Comparison of ENCODE assay signal across 9 mouse cellular contexts in genomic region chrX:19903962-19904930, GRCm38 (mm10).
DNase-seq lines count a peak whose midpoint lies in the region; ATAC-seq and TF ChIP-seq lines count a peak whose summit lies in the region.
"Had no signal": no experiment of that assay in that cellular context is flagged by ENCODE, and none has a peak within 500 bp of the region (broad histone marks: within the 10 kb centered on the region; RNA-seq: fewer than 3 reads in every experiment).

No protein-coding gene starts in this region.

- H3K4me1 ChIP-seq in kidney, embryonic 14.5 days (ENCODE audit: control insufficient read depth, insufficient read depth, low read length): no peaks in the 10 kb centered on the region
- no peaks in the 10 kb centered on the region for H3K4me1 ChIP-seq in lung, embryonic 15.5 days
- H3K4me1 ChIP-seq in stomach, postnatal 0 days (replicated peaks; ENCODE audit: control insufficient read depth, insufficient read depth): no peaks in the 10 kb centered on the region
- H3K4me1 ChIP-seq: stomach, embryonic 15.5 days had no signal

- TF ChIP-seq CTCF in stomach, postnatal 0 days (IDR thresholded peaks at IDR 0.05; ENCODE audit: low read depth): no peak

- no peak overlapping the region for H3K9ac ChIP-seq in kidney, embryonic 14.5 days (ENCODE audit: low read depth, low read length)
- H3K9ac ChIP-seq in lung, embryonic 15.5 days: no peak overlapping the region
- no peak overlapping the region for H3K9ac ChIP-seq in stomach, postnatal 0 days (ENCODE audit: low read length)
- H3K9ac ChIP-seq: stomach, embryonic 15.5 days had no signal

- intact Hi-C loops in gastrocnemius, postnatal 14 days (cut with DNase I; ENCODE audit: low total_unique reads): no loop called here

- H3K36me3 ChIP-seq in kidney, embryonic 14.5 days (ENCODE audit: control insufficient read depth, insufficient read depth, low read length): no peaks in the 10 kb centered on the region
- no peaks in the 10 kb centered on the region for H3K36me3 ChIP-seq in lung, embryonic 15.5 days
- no peaks in the 10 kb centered on the region for H3K36me3 ChIP-seq in stomach, postnatal 0 days (ENCODE audit: control insufficient read depth, insufficient read depth, low read length)
- H3K36me3 ChIP-seq: stomach, embryonic 15.5 days had no signal

- 66% methylated on average over 6 of the region's 6 CpGs for WGBS in kidney, embryonic 14.5 days
- WGBS in lung, embryonic 15.5 days: 45% methylated on average over 6 of the region's 6 CpGs
- 42% methylated on average over 6 of the region's 6 CpGs for whole genome bisulfite sequencing in stomach, postnatal 0 days

- H3K4me2 ChIP-seq in kidney, embryonic 14.5 days (replicated peaks; ENCODE audit: low read depth, low read length): no peak overlapping the region
- H3K4me2 ChIP-seq in lung, embryonic 15.5 days: no peak overlapping the region
- no peak overlapping the region for H3K4me2 ChIP-seq in stomach, postnatal 0 days (replicated peaks; ENCODE audit: low read depth)
- H3K4me2 ChIP-seq: stomach, embryonic 15.5 days had no signal

- TF ChIP-seq EP300 in stomach, postnatal 0 days (optimal IDR thresholded peaks at IDR 0.05): no peak

- no peaks in the 10 kb centered on the region for H3K9me3 ChIP-seq in kidney, embryonic 14.5 days (ENCODE audit: control insufficient read depth, low read length)
- no peaks in the 10 kb centered on the region for H3K9me3 ChIP-seq in lung, embryonic 15.5 days
- no peaks in the 10 kb centered on the region for H3K9me3 ChIP-seq in stomach, postnatal 0 days (ENCODE audit: control insufficient read depth, low read length)
- H3K9me3 ChIP-seq: stomach, embryonic 15.5 days had no signal

- no peak overlapping the region for H3K4me3 ChIP-seq in kidney, embryonic 14.5 days (ENCODE audit: low read length)
- no peak overlapping the region for H3K4me3 ChIP-seq in lung, embryonic 15.5 days
- H3K4me3 ChIP-seq in stomach, postnatal 0 days (ENCODE audit: low read depth, low read length): no peak overlapping the region
- H3K4me3 ChIP-seq: stomach, embryonic 15.5 days had no signal

- ATAC-seq in kidney, embryonic 14.5 days (ENCODE audit: low FRiP score, low TSS enrichment): peak; percentile 87; the same call in 1 of the 2 replicates
- peak; percentile 92 for ATAC-seq in lung, embryonic 15.5 days (ENCODE audit: borderline replicate concordance, extremely low read depth, low FRiP score, low TSS enrichment)
- peak; percentile 77 for ATAC-seq in stomach, postnatal 0 days (ENCODE audit: low FRiP score, low TSS enrichment)

- peak; percentile 11 for DNase-seq in gastrocnemius, postnatal 14 days
- DNase-seq in gastrocnemius, adult 18-20 months (ENCODE audit: low spot score): no peak
- peak; percentile 24 for DNase-seq in adrenal gland, postnatal 14 days
- peak; percentile 34 for DNase-seq in gastrocnemius, postnatal 25 days
- peak; percentile 38 for DNase-seq in stomach, postnatal 0 days (ENCODE audit: low spot score)
- DNase-seq in spleen, postnatal 10 days (ENCODE audit: low spot score in 2 of 2): no peak

- no peaks in the 10 kb centered on the region for H3K27me3 ChIP-seq in kidney, embryonic 14.5 days (ENCODE audit: control insufficient read depth, insufficient read depth, low read length)
- H3K27me3 ChIP-seq in lung, embryonic 15.5 days: no peaks in the 10 kb centered on the region
- H3K27me3 ChIP-seq in stomach, postnatal 0 days (ENCODE audit: control insufficient read depth, insufficient read depth, low read length): no peaks in the 10 kb centered on the region
- H3K27me3 ChIP-seq: stomach, embryonic 15.5 days had no signal

- H3K27ac ChIP-seq in kidney, embryonic 14.5 days (ENCODE audit: low read depth, low read length): no peak overlapping the region
- peak overlapping the region; percentile 52; the same call in 1 of the 2 replicates for H3K27ac ChIP-seq in lung, embryonic 15.5 days
- H3K27ac ChIP-seq in stomach, postnatal 0 days (replicated peaks): no peak overlapping the region
- H3K27ac ChIP-seq: stomach, embryonic 15.5 days had no signal

Comparison
In these comparisons a context has a peak if more than half of its experiments do, and no peak if none do; other contexts are left out.
1. DNase-seq: peak in gastrocnemius, postnatal 14 days (single experiment), adrenal gland, postnatal 14 days (single experiment), gastrocnemius, postnatal 25 days (single experiment) and stomach, postnatal 0 days (single experiment); none in gastrocnemius, adult 18-20 months (single experiment) and spleen, postnatal 10 days (0 of 2).
2. Peak in every context shown above with its lines, with median percentiles within 50 percentile points of each other: ATAC-seq.